Mouse (Mus musculus): ENCODE results near the gene Pip4k2a.

DNA sequence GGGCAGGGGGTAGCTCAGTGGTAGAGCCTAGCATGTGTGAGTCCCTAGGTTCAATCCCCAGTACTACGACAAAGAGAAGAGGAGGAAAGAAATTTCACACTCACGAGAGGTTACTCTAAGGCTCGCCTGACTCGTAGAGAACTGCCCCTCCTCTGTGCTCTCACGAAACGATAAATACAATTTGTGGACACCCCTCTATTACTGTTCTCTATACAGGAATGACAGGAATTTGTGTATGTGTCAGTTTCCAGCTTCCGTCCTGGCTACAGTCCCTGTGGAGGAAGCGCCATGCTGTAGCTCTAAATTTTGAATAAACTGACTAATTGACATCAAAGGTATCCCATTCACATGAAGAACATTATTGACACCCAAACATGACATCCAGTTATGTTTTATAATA lies 90.7 kb downstream of the Pip4k2a start:
- TF ChIP-seq CTCF (IDR thresholded peaks at IDR 0.05; ENCODE audit: control insufficient read depth, insufficient read depth, insufficient read length) (no peak), MYOD1 (IDR thresholded peaks at IDR 0.05; ENCODE audit: control insufficient read depth, insufficient read length, low read depth) (no peak)

Measured in C2C12 (cell line).